Mouse (Mus musculus) inflammation-experienced regulatory T-cells, adult 16 weeks (primary cell): Measurements from ENCODE around the gene 8030474K03Rik. TPM values are rescaled to one million over a fixed set of nuclear protein-coding genes. Genes with fewer than 3 reads are reported as not detected.

Experiments
- polyA plus RNA-seq: library from polyadenylated mRNA; unstranded; fragments of 100-300 nt; shearing (Covaris generic); gene quantifications from one replicate; pipeline ENCODE4 v1.2.1, GENCODE M21; 2017

The 8030474K03Rik gene
- not detected for polyA plus RNA-seq

GRCm38 (mm10) chrX:101794342-101794741 is at the start of gene 8030474K03Rik, which contains the start of gene Gm4779:
Gene 8030474K03Rik, plus strand, starts transcription at chrX:101794656.
Gene Gm4779, minus strand, starts transcription at chrX:101794423.

Other genes with a start within 250 kb of the 8030474K03Rik start
- 392 TPM for gene Ogt, start 154.6 kb upstream of the 8030474K03Rik start, polyA plus RNA-seq
- 246 TPM for gene Cxcr3, start 60.4 kb upstream of the 8030474K03Rik start, polyA plus RNA-seq
- 0.21 TPM for gene Gm4779, start 233 bp upstream of the 8030474K03Rik start, polyA plus RNA-seq
- 1.4 TPM for gene Nhsl2, start 54.7 kb downstream of the 8030474K03Rik start, polyA plus RNA-seq